Mouse (Mus musculus) kidney, embryonic 15.5 days (tissue): Measurements from ENCODE around the gene E2f1. TPM values are rescaled to one million over a fixed set of nuclear protein-coding genes. Genes with fewer than 3 reads are reported as not detected.

Source experiments
- ATAC-seq: fragments of 200-750 bp; cut with Nextera tagmentation; replicated peaks from 2 replicates; pipeline ENCODE4 v1.8.0; 2017; ENCODE audit warnings: moderate TSS enrichment; ENCODE audit not compliant: low FRiP score
- H3K27ac ChIP-seq: fragments of 300-500 bp; sonication (generic); 2 replicates; pipeline ENCODE4 v1.5.1; 2015; ENCODE audit warnings: mild to moderate bottlenecking, inconsistent platforms
- H3K27me3 ChIP-seq: fragments of 300-500 bp; sonication (generic); 2 replicates; pipeline ENCODE4 v1.6.1; 2015; ENCODE audit warnings: inconsistent platforms
- H3K36me3 ChIP-seq: fragments of 300-500 bp; sonication (generic); 2 replicates; pipeline ENCODE4 v1.6.1; 2015; ENCODE audit warnings: inconsistent platforms
- H3K4me1 ChIP-seq: fragments of 300-500 bp; sonication (generic); 2 replicates; pipeline ENCODE4 v1.6.1; 2015; ENCODE audit warnings: inconsistent platforms
- H3K4me2 ChIP-seq: fragments of 300-500 bp; sonication (generic); 2 replicates; pipeline ENCODE4 v1.6.1; 2015; ENCODE audit warnings: moderate library complexity, mild to moderate bottlenecking, inconsistent platforms
- H3K4me3 ChIP-seq: fragments of 300-500 bp; sonication (generic); replicated peaks from 2 replicates; pipeline ENCODE4 v1.5.1; 2015; ENCODE audit warnings: mild to moderate bottlenecking, inconsistent platforms
- H3K9ac ChIP-seq: fragments of 300-500 bp; sonication (generic); 2 replicates; pipeline ENCODE4 v1.6.1; 2015; ENCODE audit warnings: mild to moderate bottlenecking, inconsistent platforms
- H3K9me3 ChIP-seq: fragments of 300-500 bp; sonication (generic); replicated peaks from 2 replicates; pipeline ENCODE4 v1.6.1; 2016; ENCODE audit warnings: inconsistent platforms
- WGBS: fragments of 180-500 bp; shearing (Covaris S2); methylation state at CpG from one replicate; pipeline ENCODE4 v1.1.7; 2015; ENCODE audit warnings: mixed read lengths; 5-methylcytosine and 5-hydroxymethylcytosine counted together
- polyA plus RNA-seq: library from polyadenylated mRNA; unstranded; fragments of >200 nt; fragmentation: Nextera tagmentation; extraction: Ambion mirVana; gene quantifications from 2 replicates; pipeline ENCODE4 v1.2.1, GENCODE M21; 2015

The E2f1 gene
- polyA plus RNA-seq, 1 experiment from 2014 or later = 21.0 TPM

- H3K27me3 ChIP-seq = no peaks in the 10 kb centered on the region
- no peak overlapping the region for H3K4me3 ChIP-seq
- no peak overlapping the region for H3K9ac ChIP-seq
- H3K4me2 ChIP-seq = no peak overlapping the region
- H3K9me3 ChIP-seq = no peaks in the 10 kb centered on the region
- H3K4me1 ChIP-seq = no peaks in the 10 kb centered on the region
- H3K36me3 ChIP-seq = peaks cover 57% of the 10 kb centered on the region
- no peak for ATAC-seq
- no peak overlapping the region for H3K27ac ChIP-seq
- WGBS = 97% methylated on average over 5 of the region's 5 CpGs
Observed at GRCm38 (mm10) chr2:154517424-154517823, 52.3 kb downstream of the E2f1 start.

- 76% methylated on average over 3 of the region's 3 CpGs for WGBS
- Histone ChIP-seq H3K36me3 (peaks cover 60% of the 10 kb centered on the region), H3K4me3 (no peak overlapping the region), H3K4me2 (no peak overlapping the region), H3K27ac (no peak overlapping the region), H3K9me3 (no peaks in the 10 kb centered on the region), H3K4me1 (no peaks in the 10 kb centered on the region), H3K9ac (no peak overlapping the region), H3K27me3 (no peaks in the 10 kb centered on the region)
- no peak for ATAC-seq
Observed at GRCm38 (mm10) chr2:154516944-154517343, 52.7 kb downstream of the E2f1 start.

DNA sequence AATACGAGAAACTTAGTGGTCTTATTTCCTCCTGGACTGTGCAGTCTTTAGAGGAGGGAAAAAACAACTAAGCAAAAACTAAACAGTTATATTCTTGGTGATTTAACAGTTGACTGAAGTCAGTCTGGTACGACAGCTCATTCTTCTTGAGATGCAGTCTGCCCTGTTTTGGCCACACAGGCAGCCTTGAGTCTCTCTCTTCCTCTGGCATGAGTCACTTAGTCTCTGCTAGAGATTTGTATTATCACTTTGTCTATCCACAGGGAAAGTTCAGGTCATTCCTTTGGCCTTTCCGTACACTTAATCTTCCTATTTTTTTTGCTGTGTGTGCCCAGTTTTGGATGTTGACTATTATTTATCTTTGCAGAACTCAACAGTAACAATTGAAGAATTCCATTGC, 59.6 kb downstream of the E2f1 start:
- H3K27ac ChIP-seq = no peak overlapping the region
- H3K9me3 ChIP-seq = no peaks in the 10 kb centered on the region
- WGBS = 92% methylated on average over 3 of the region's 3 CpGs
- no peak overlapping the region for H3K4me3 ChIP-seq
- H3K36me3 ChIP-seq = peaks cover 65% of the 10 kb centered on the region
- H3K9ac ChIP-seq = no peak overlapping the region
- H3K27me3 ChIP-seq = no peaks in the 10 kb centered on the region
- ATAC-seq = no peak
- no peaks in the 10 kb centered on the region for H3K4me1 ChIP-seq
- no peak overlapping the region for H3K4me2 ChIP-seq

Other genes with a start within 250 kb of the E2f1 start
- gene Cdk5rap1, start 196.9 kb downstream of the E2f1 start, polyA plus RNA-seq = 19.0 and 20.4 TPM in 2 replicates
- gene Snta1, start 161.8 kb downstream of the E2f1 start, polyA plus RNA-seq = 12.0 and 12.7 TPM in 2 replicates
- gene Cbfa2t2, start 133.4 kb downstream of the E2f1 start, polyA plus RNA-seq = 38.8 and 46.0 TPM in 2 replicates
- 0.58 and 1.7 TPM in 2 replicates for gene 1700003F12Rik, start 22.8 kb downstream of the E2f1 start, polyA plus RNA-seq
- 0.19 and 0.22 TPM in 2 replicates for gene Actl10, start 18.1 kb downstream of the E2f1 start, polyA plus RNA-seq
- gene Necab3, start 11.0 kb downstream of the E2f1 start, polyA plus RNA-seq = 1.6 and 2.9 TPM in 2 replicates
- 27.7 and 29.8 TPM in 2 replicates for gene Pxmp4, start 33.8 kb upstream of the E2f1 start, polyA plus RNA-seq
- 0.85 and 1.00 TPM in 2 replicates for gene Zfp341, start 43.4 kb upstream of the E2f1 start, polyA plus RNA-seq
- 0.62 TPM in 1 of 2 replicates, not detected in the other for gene 4930519P11Rik, start 43.5 kb upstream of the E2f1 start, polyA plus RNA-seq
- 24.6 and 24.8 TPM in 2 replicates for gene Chmp4b, start 81.8 kb upstream of the E2f1 start, polyA plus RNA-seq
- gene Gm14214, start 200.1 kb upstream of the E2f1 start, polyA plus RNA-seq = not detected in 2 replicates
- 47.3 and 54.3 TPM in 2 replicates for gene Raly, start 221.2 kb upstream of the E2f1 start, polyA plus RNA-seq
- gene a, start 221.5 kb upstream of the E2f1 start, polyA plus RNA-seq = 0.66 and 0.91 TPM in 2 replicates